Mouse (Mus musculus) hindbrain, embryonic 12.5 days (tissue): ENCODE measurements around the gene Gdpgp1. TPM values are rescaled to one million over a fixed set of nuclear protein-coding genes. Genes with fewer than 3 reads are reported as not detected.

Experiments used
- ATAC-seq: fragments of 200-750 bp; cut with Nextera tagmentation; 2 replicates; pipeline ENCODE4 v1.8.0; 2017; ENCODE audit warnings: moderate TSS enrichment; ENCODE audit not compliant: low FRiP score
- H3K27ac ChIP-seq: fragments of 300-500 bp; sonication (generic); 2 replicates; pipeline ENCODE4 v1.5.1; 2016; ENCODE audit warnings: mild to moderate bottlenecking
- H3K27me3 ChIP-seq: fragments of 300-500 bp; sonication (generic); 2 replicates; pipeline ENCODE4 v1.6.1; 2016; ENCODE audit warnings: mild to moderate bottlenecking
- H3K36me3 ChIP-seq: fragments of 300-500 bp; sonication (generic); 2 replicates; pipeline ENCODE4 v1.6.1; 2016; ENCODE audit warnings: mild to moderate bottlenecking
- H3K4me1 ChIP-seq: fragments of 300-500 bp; sonication (generic); 2 replicates; pipeline ENCODE4 v1.6.1; 2016
- H3K4me2 ChIP-seq: fragments of 300-500 bp; sonication (generic); replicated peaks from 2 replicates; pipeline ENCODE4 v1.6.1; 2016; ENCODE audit warnings: mild to moderate bottlenecking
- H3K4me3 ChIP-seq: fragments of 300-500 bp; sonication (generic); 2 replicates; pipeline ENCODE4 v1.5.1; 2016; ENCODE audit warnings: mild to moderate bottlenecking
- H3K9ac ChIP-seq: fragments of 300-500 bp; sonication (generic); 2 replicates; pipeline ENCODE4 v1.6.1; 2016; ENCODE audit warnings: mild to moderate bottlenecking, moderate library complexity
- H3K9me3 ChIP-seq: fragments of 300-500 bp; sonication (generic); replicated peaks from 2 replicates; pipeline ENCODE4 v1.6.1; 2016; ENCODE audit warnings: mild to moderate bottlenecking
- WGBS: fragments of 180-500 bp; shearing (Covaris S2); methylation state at CpG from one replicate; pipeline ENCODE4 v1.1.7; 2016; 5-methylcytosine and 5-hydroxymethylcytosine counted together
- polyA plus RNA-seq: library from polyadenylated mRNA; unstranded; fragments of >200 nt; fragmentation: Nextera tagmentation; extraction: Ambion mirVana; gene quantifications from 2 replicates; pipeline ENCODE4 v1.2.1, GENCODE M21; 2016

Gdpgp1 gene
- polyA plus RNA-seq, 1 experiment from 2014 or later = 4.6 TPM

- Histone ChIP-seq H3K27me3 (no peaks in the 10 kb centered on the region), H3K27ac (no peak overlapping the region), H3K9ac (no peak overlapping the region), H3K4me3 (no peak overlapping the region), H3K9me3 (no peaks in the 10 kb centered on the region), H3K36me3 (peaks cover 24% of the 10 kb centered on the region), H3K4me1 (peaks cover 9% of the 10 kb centered on the region), H3K4me2 (no peak overlapping the region)
- 88% methylated on average over 10 of the region's 10 CpGs for WGBS
- no peak for ATAC-seq
Observed at GRCm38 (mm10) chr7:80238542-80238941, 5.9 kb downstream of the Gdpgp1 start.

- no peak overlapping the region for H3K4me2 ChIP-seq
- peaks cover 24% of the 10 kb centered on the region for H3K36me3 ChIP-seq
- H3K27ac ChIP-seq = no peak overlapping the region
- H3K4me3 ChIP-seq = no peak overlapping the region
- ATAC-seq = no peak
- WGBS = 91% methylated on average over 4 of the region's 4 CpGs
- no peaks in the 10 kb centered on the region for H3K4me1 ChIP-seq
- no peaks in the 10 kb centered on the region for H3K9me3 ChIP-seq
- H3K27me3 ChIP-seq = no peaks in the 10 kb centered on the region
- H3K9ac ChIP-seq = no peak overlapping the region
Observed at GRCm38 (mm10) chr7:80241661-80242060, 9.0 kb downstream of the Gdpgp1 start.

GRCm38 (mm10) chr7:80244851-80245250 is 12.2 kb downstream of the Gdpgp1 start:
- no peaks in the 10 kb centered on the region for H3K9me3 ChIP-seq
- H3K27me3 ChIP-seq = no peaks in the 10 kb centered on the region
- no peak overlapping the region for H3K27ac ChIP-seq
- WGBS = 92% methylated on average over 4 of the region's 4 CpGs
- ATAC-seq = no peak
- no peaks in the 10 kb centered on the region for H3K4me1 ChIP-seq
- H3K36me3 ChIP-seq = peaks cover 8% of the 10 kb centered on the region; the same call in 1 of the 2 replicates
- no peak overlapping the region for H3K4me3 ChIP-seq
- H3K4me2 ChIP-seq = no peak overlapping the region
- H3K9ac ChIP-seq = no peak overlapping the region

GRCm38 (mm10) chr7:80246148-80246721 is 13.6 kb downstream of the Gdpgp1 start, which contains the start of gene Ttll13:
Gene Ttll13, plus strand, starts transcription at chr7:80246376.
- Histone ChIP-seq H3K9me3 (no peaks in the 10 kb centered on the region), H3K27ac (peak within 1 kb of the TSS; percentile 84), H3K4me2 (peak within 1 kb of the TSS; percentile 55), H3K27me3 (peaks cover 2% of the 10 kb centered on the region), H3K36me3 (0 out of 2 replicates have a peak, but pooled peaks cover 2% of the 10 kb centered on the region), H3K4me3 (peak within 1 kb of the TSS; percentile 45), H3K4me1 (no peaks in the 10 kb centered on the region), H3K9ac (peak within 1 kb of the TSS; percentile 59)
- under 1% methylated on average over 48 of the region's 48 CpGs for WGBS
- peak; percentile 98 for ATAC-seq

- Histone ChIP-seq H3K4me2 (peak overlapping the region; percentile 55), H3K4me3 (peak overlapping the region; percentile 45), H3K36me3 (no peaks in the 10 kb centered on the region), H3K4me1 (no peaks in the 10 kb centered on the region), H3K9me3 (no peaks in the 10 kb centered on the region), H3K9ac (no peak overlapping the region), H3K27ac (peak overlapping the region; percentile 84; the same call in 1 of the 2 replicates), H3K27me3 (peaks cover 6% of the 10 kb centered on the region)
- no peak for ATAC-seq
- 69% methylated on average over 7 of the region's 7 CpGs for WGBS
Observed at GRCm38 (mm10) chr7:80246859-80247258, 14.2 kb downstream of the Gdpgp1 start.

GRCm38 (mm10) chr7:80252437-80252836 is 19.8 kb downstream of the Gdpgp1 start:
- Histone ChIP-seq H3K27me3 (peaks cover 26% of the 10 kb centered on the region), H3K9ac (no peak overlapping the region), H3K4me1 (no peaks in the 10 kb centered on the region), H3K36me3 (no peaks in the 10 kb centered on the region), H3K9me3 (no peaks in the 10 kb centered on the region), H3K4me3 (no peak overlapping the region), H3K4me2 (no peak overlapping the region), H3K27ac (no peak overlapping the region)
- 78% methylated on average over 7 of the region's 7 CpGs for WGBS
- ATAC-seq = no peak

GRCm38 (mm10) chr7:80252886-80253285 is 20.2 kb downstream of the Gdpgp1 start:
- 87% methylated on average over 11 of the region's 11 CpGs for WGBS
- Histone ChIP-seq H3K27ac (no peak overlapping the region), H3K27me3 (peaks cover 30% of the 10 kb centered on the region)

GRCm38 (mm10) chr7:80255981-80256380 is 23.3 kb downstream of the Gdpgp1 start:
- peaks cover 4% of the 10 kb centered on the region; the same call in 1 of the 2 replicates for H3K4me1 ChIP-seq
- H3K36me3 ChIP-seq = no peaks in the 10 kb centered on the region
- H3K4me2 ChIP-seq = no peak overlapping the region
- ATAC-seq = no peak
- H3K9me3 ChIP-seq = no peaks in the 10 kb centered on the region
- no peak overlapping the region for H3K4me3 ChIP-seq
- no peak overlapping the region for H3K9ac ChIP-seq
- no peak overlapping the region for H3K27ac ChIP-seq
- WGBS = 71% methylated on average over 2 of the region's 2 CpGs
- peaks cover 50% of the 10 kb centered on the region for H3K27me3 ChIP-seq

More at GRCm38 (mm10) chr7:80252886-80253285, 20.2 kb downstream of the Gdpgp1 start:
- no peak overlapping the region for H3K9ac ChIP-seq
- no peaks in the 10 kb centered on the region for H3K9me3 ChIP-seq
- H3K4me2 ChIP-seq = no peak overlapping the region
- H3K36me3 ChIP-seq = no peaks in the 10 kb centered on the region
- H3K4me1 ChIP-seq = no peaks in the 10 kb centered on the region
- no peak for ATAC-seq
- H3K4me3 ChIP-seq = no peak overlapping the region

- peaks cover 13% of the 10 kb centered on the region for H3K4me1 ChIP-seq
- ATAC-seq = no peak
- peaks cover 44% of the 10 kb centered on the region for H3K27me3 ChIP-seq
- no peaks in the 10 kb centered on the region for H3K36me3 ChIP-seq
- no peak overlapping the region for H3K9ac ChIP-seq
- H3K4me3 ChIP-seq = no peak overlapping the region
- H3K4me2 ChIP-seq = no peak overlapping the region
- H3K9me3 ChIP-seq = no peaks in the 10 kb centered on the region
- WGBS = 67% methylated on average over 2 of the region's 2 CpGs
- no peak overlapping the region for H3K27ac ChIP-seq
Observed at GRCm38 (mm10) chr7:80257706-80258105, 25.0 kb downstream of the Gdpgp1 start.

- Histone ChIP-seq H3K9ac (peak within 1 kb of the TSS; percentile 78), H3K4me3 (peak within 1 kb of the TSS; percentile 89), H3K9me3 (no peaks in the 10 kb centered on the region), H3K27me3 (peaks cover 33% of the 10 kb centered on the region), H3K27ac (peak within 1 kb of the TSS; percentile 78), H3K4me2 (peak within 1 kb of the TSS; percentile 87), H3K36me3 (peaks cover 20% of the 10 kb centered on the region), H3K4me1 (peaks cover 13% of the 10 kb centered on the region)
- ATAC-seq = peak; percentile 88
- WGBS = 24% methylated on average over 40 of the region's 40 CpGs
Observed at GRCm38 (mm10) chr7:80260625-80261371, 28.1 kb downstream of the Gdpgp1 start, which contains the start of gene Ngrn. Gene Ngrn, plus strand, starts transcription at chr7:80261215.

GRCm38 (mm10) chr7:80261372-80261990 is 28.8 kb downstream of the Gdpgp1 start:
- Histone ChIP-seq H3K9ac (peak overlapping the region; percentile 78), H3K36me3 (peaks cover 26% of the 10 kb centered on the region), H3K4me2 (peak overlapping the region; percentile 87), H3K4me1 (peaks cover 13% of the 10 kb centered on the region), H3K9me3 (no peaks in the 10 kb centered on the region), H3K27ac (peak overlapping the region; percentile 78), H3K4me3 (peak overlapping the region; percentile 89), H3K27me3 (peaks cover 33% of the 10 kb centered on the region)
- peak; percentile 33 for ATAC-seq
- WGBS = 2% methylated on average over 32 of the region's 32 CpGs

- Histone ChIP-seq H3K4me2 (no peak overlapping the region), H3K4me3 (no peak overlapping the region), H3K27me3 (peaks cover 3% of the 10 kb centered on the region; the same call in 1 of the 2 replicates), H3K9ac (no peak overlapping the region), H3K4me1 (peaks cover 22% of the 10 kb centered on the region), H3K36me3 (peaks cover 33% of the 10 kb centered on the region), H3K27ac (no peak overlapping the region), H3K9me3 (no peaks in the 10 kb centered on the region)
- 96% methylated on average over 12 of the region's 12 CpGs for WGBS
- ATAC-seq = no peak
Observed at GRCm38 (mm10) chr7:80264606-80265005, 31.9 kb downstream of the Gdpgp1 start.
